Mouse (Mus musculus) 3T3-L1 (cell line): ENCODE measurements at regions not wholly inside any gene's neighbourhood (a gene's known extent, or its start where the extent isn't known, plus 50 kb on each side); places are given as distances from the start of the nearest gene placed in this dataset.

Source experiments
- DNase-seq: peaks from one replicate; pipeline ENCODE4 v3.0.0-alpha.2; 2015; ENCODE audit warnings: low read depth, low spot score

GRCm38 (mm10) chr14:45056291-45056690, 68.3 kb downstream of the Ptger2 start:
- DNase-seq: no peak

- DNase-seq: no peak
Measured at GRCm38 (mm10) chr14:45061681-45062080, 73.7 kb downstream of the Ptger2 start.

GRCm38 (mm10) chr14:45064498-45064897, 76.5 kb downstream of the Ptger2 start:
- no peak for DNase-seq

- peak; percentile 73 for DNase-seq
Measured at GRCm38 (mm10) chr14:45069598-45070212, 81.7 kb downstream of the Ptger2 start.

GRCm38 (mm10) chr14:45074902-45075488, 87.0 kb downstream of the Ptger2 start:
- no peak for DNase-seq

GRCm38 (mm10) chr14:45077216-45077615, 89.2 kb downstream of the Ptger2 start:
- no peak for DNase-seq

GRCm38 (mm10) chr14:45079793-45080192, 91.8 kb downstream of the Ptger2 start:
- DNase-seq: no peak

GRCm38 (mm10) chr14:45080231-45080630, 92.2 kb downstream of the Ptger2 start:
- DNase-seq: no peak

GRCm38 (mm10) chr14:45083058-45083457, 95.1 kb downstream of the Ptger2 start:
- no peak for DNase-seq
